Mouse (Mus musculus) E14TG2a.4 (cell line): ENCODE results near the gene Slc35d1.

Source experiments
- CTCF ChIP-seq: conservative IDR thresholded peaks from 2 replicates; pipeline ENCODE4 v1.5.1; 2014; ENCODE audit warnings: low read length
- NANOG ChIP-seq: IDR thresholded peaks from 2 replicates; pipeline ENCODE4 v1.6.1; 2014; ENCODE audit warnings: borderline replicate concordance, low read length, mixed read lengths
- POU5F1 ChIP-seq: IDR thresholded peaks from 2 replicates; pipeline ENCODE4 v1.6.1; 2014; ENCODE audit warnings: low read length, borderline replicate concordance

DNA sequence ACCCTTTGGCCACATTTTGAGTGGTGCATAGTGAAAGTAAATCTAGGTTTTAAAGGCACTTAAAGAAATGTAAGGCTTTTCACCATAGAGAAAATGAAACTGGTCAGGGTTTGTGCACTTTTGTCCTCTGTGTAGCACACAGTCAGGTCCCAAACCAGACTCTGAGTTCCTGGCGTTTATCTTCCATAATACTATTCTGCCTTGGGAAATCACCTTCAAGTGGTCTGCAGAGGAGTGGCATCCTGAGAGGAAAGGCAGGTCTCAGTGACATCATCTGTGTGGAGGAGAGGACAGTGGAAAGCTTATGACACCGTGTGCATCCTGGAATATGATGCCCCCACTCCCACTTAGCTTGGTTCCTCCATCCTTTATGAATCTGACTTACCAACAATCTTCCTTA is 91.9 kb downstream of the Slc35d1 start:
- no peak for TF ChIP-seq CTCF
- no peak for TF ChIP-seq NANOG
- no peak for TF ChIP-seq POU5F1
